Mouse (Mus musculus): ENCODE measurements around the gene Mtg2. TPM values are rescaled to one million over a fixed set of nuclear protein-coding genes. Genes with fewer than 3 reads are reported as not detected.

The Mtg2 gene
- polyA plus RNA-seq, 1 experiment from 2014 or later = 18.0 TPM

- Histone ChIP-seq H3K9me3 (replicated peaks) (no peaks in the 10 kb centered on the region), H3K9ac (no peak overlapping the region), H3K4me3 (no peak overlapping the region), H3K4me2 (no peak overlapping the region), H3K4me1 (peaks cover 9% of the 10 kb centered on the region; the same call in 1 of the 2 replicates), H3K27ac (no peak overlapping the region), H3K36me3 (peaks cover 6% of the 10 kb centered on the region), H3K27me3 (replicated peaks) (no peaks in the 10 kb centered on the region)
- no peak for ATAC-seq
- 40% methylated on average over 1 of the region's 1 CpGs for WGBS (ENCODE audit: insufficient replicate concordance)
These were observed 57.3 kb downstream of the Mtg2 start for GRCm38 (mm10) chr2:180127675-180128074.

- Histone ChIP-seq H3K36me3 (0 out of 2 replicates have a peak, but pooled peaks cover 3% of the 10 kb centered on the region), H3K27ac (no peak overlapping the region), H3K4me2 (no peak overlapping the region), H3K9ac (no peak overlapping the region), H3K4me1 (peaks cover 14% of the 10 kb centered on the region), H3K9me3 (replicated peaks) (no peaks in the 10 kb centered on the region), H3K4me3 (no peak overlapping the region), H3K27me3 (replicated peaks) (no peaks in the 10 kb centered on the region)
- WGBS (ENCODE audit: insufficient replicate concordance) = 42% methylated on average over 4 of the region's 4 CpGs
- no peak for ATAC-seq
These were observed 62.8 kb downstream of the Mtg2 start for GRCm38 (mm10) chr2:180133231-180133630.

DNA sequence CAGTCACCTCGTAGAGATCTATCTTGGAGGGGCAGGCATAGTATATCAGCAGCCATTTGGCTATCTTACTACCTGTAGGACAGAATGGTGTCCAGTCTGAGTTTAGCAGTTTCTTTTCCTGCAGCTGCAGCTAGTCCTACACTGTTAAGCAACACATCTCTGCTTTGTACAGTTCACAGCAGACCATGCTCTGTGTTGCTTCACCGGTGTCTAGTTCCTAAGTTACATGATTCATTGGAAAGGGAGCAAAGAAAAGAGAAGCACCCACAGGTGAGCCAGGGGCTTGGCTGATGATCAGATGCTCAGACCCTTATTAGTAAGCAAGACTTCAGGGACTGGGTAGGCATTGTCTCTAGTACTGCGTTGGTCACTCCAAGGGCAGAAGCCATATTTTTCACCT, 63.5 kb downstream of the Mtg2 start:
- Histone ChIP-seq H3K9ac (no peak overlapping the region), H3K27ac (no peak overlapping the region), H3K9me3 (replicated peaks) (no peaks in the 10 kb centered on the region), H3K4me2 (no peak overlapping the region), H3K4me3 (no peak overlapping the region), H3K27me3 (replicated peaks) (no peaks in the 10 kb centered on the region), H3K4me1 (peaks cover 14% of the 10 kb centered on the region), H3K36me3 (peaks cover 9% of the 10 kb centered on the region; the same call in 1 of the 2 replicates)
- ATAC-seq = no peak
- 70% methylated on average over 3 of the region's 3 CpGs for WGBS (ENCODE audit: insufficient replicate concordance)

DNA sequence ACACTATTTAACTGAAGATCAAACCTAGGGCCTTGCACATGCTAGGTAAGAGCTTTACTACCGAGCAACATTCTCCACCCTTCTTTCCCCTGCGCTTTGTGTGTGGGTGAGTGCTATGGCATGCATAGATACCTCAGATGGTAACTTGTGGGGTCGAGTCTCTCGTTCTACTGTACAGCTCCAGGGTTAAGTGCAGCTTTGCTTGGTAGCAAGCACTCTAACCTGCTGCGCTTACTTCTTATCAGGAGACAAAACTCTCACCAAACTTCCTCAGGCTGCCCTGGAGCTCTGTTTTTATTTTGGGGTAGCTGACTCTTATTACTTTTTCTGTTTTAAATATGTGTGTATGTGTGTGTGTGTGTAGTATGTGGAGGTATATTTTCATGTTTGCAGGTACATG, 65.0 kb downstream of the Mtg2 start:
- Histone ChIP-seq H3K9ac (no peak overlapping the region), H3K4me3 (no peak overlapping the region), H3K4me2 (no peak overlapping the region), H3K4me1 (peaks cover 14% of the 10 kb centered on the region), H3K9me3 (replicated peaks) (no peaks in the 10 kb centered on the region), H3K27ac (no peak overlapping the region), H3K27me3 (replicated peaks) (no peaks in the 10 kb centered on the region), H3K36me3 (peaks cover 14% of the 10 kb centered on the region; the same call in 1 of the 2 replicates)
- ATAC-seq = no peak
- 34% methylated on average over 5 of the region's 5 CpGs for WGBS (ENCODE audit: insufficient replicate concordance)

Other genes with a start within 250 kb of the Mtg2 start
- gene Taf4, start 93.9 kb upstream of the Mtg2 start, polyA plus RNA-seq (2016; fragmentation: Nextera tagmentation; extraction: Ambion mirVana) = 2.2 and 2.6 TPM in 2 replicates
- 2.4 and 2.7 TPM in 2 replicates for gene Lsm14b, start 45.6 kb upstream of the Mtg2 start, polyA plus RNA-seq (2016; fragmentation: Nextera tagmentation; extraction: Ambion mirVana)
- 455 and 456 TPM in 2 replicates for gene Psma7, start 28.2 kb upstream of the Mtg2 start, polyA plus RNA-seq (2016; fragmentation: Nextera tagmentation; extraction: Ambion mirVana)
- gene Ss18l1, start 28.1 kb upstream of the Mtg2 start, polyA plus RNA-seq (2016; fragmentation: Nextera tagmentation; extraction: Ambion mirVana) = 1.3 and 1.6 TPM in 2 replicates
- not detected in 2 replicates for gene Hrh3, start 33.9 kb downstream of the Mtg2 start, polyA plus RNA-seq (2016; fragmentation: Nextera tagmentation; extraction: Ambion mirVana)
- gene Osbpl2, start 48.7 kb downstream of the Mtg2 start, polyA plus RNA-seq (2016; fragmentation: Nextera tagmentation; extraction: Ambion mirVana) = 13.5 and 15.5 TPM in 2 replicates
- gene Adrm1, start 100.9 kb downstream of the Mtg2 start, polyA plus RNA-seq (2016; fragmentation: Nextera tagmentation; extraction: Ambion mirVana) = 176 and 189 TPM in 2 replicates
- gene Lama5, start 155.3 kb downstream of the Mtg2 start, polyA plus RNA-seq (2016; fragmentation: Nextera tagmentation; extraction: Ambion mirVana) = 4.1 and 4.3 TPM in 2 replicates
- gene Rps21, start 186.8 kb downstream of the Mtg2 start, polyA plus RNA-seq (2016; fragmentation: Nextera tagmentation; extraction: Ambion mirVana) = 560 and 561 TPM in 2 replicates
- 9.6 and 10.4 TPM in 2 replicates for gene Cables2, start 202.9 kb downstream of the Mtg2 start, polyA plus RNA-seq (2016; fragmentation: Nextera tagmentation; extraction: Ambion mirVana)
- not detected in 2 replicates for gene Rbbp8nl, start 219.3 kb downstream of the Mtg2 start, polyA plus RNA-seq (2016; fragmentation: Nextera tagmentation; extraction: Ambion mirVana)

All from liver, embryonic 12.5 days (tissue).